In genomic region chr6:13061276-13062039, GRCm38 (mm10) we compare ENCODE assay signal across 19 mouse cellular contexts. TPM values are rescaled to one million over a fixed set of nuclear protein-coding genes. Genes with fewer than 3 reads are reported as not detected.
DNase-seq lines count a peak whose midpoint lies in the region; TF ChIP-seq lines count a peak whose summit lies in the region.
"Had no signal": no experiment of that assay in that cellular context is flagged by ENCODE, and none has a peak within 500 bp of the region (broad histone marks: within the 10 kb centered on the region; RNA-seq: fewer than 3 reads in every experiment).

No protein-coding gene starts in this region.

- peak overlapping the region; percentile 70 for H3K27ac ChIP-seq in spleen, adult 2 months (ENCODE audit: insufficient read depth, low read length)
- H3K27ac ChIP-seq: embryonic facial prominence, embryonic 12.5 days; hindbrain, embryonic 10.5 days; hindbrain, postnatal 0 days had no signal

- DNase-seq in spleen, adult 2 months (ENCODE audit: low read depth in 1 of 2, low spot score in 2 of 2), result no peak
- DNase-seq in spleen, adult 18-20 months, result no peak
- DNase-seq in R1 (ENCODE audit: low read depth, low spot score), result peak; percentile 46
- peak; percentile 47 for DNase-seq in fat pad, adult 2 months (ENCODE audit: extremely low read depth, low read depth, low spot score)
- no peak for DNase-seq in yolk sac, embryonic 10.5 days (ENCODE audit: low spot score)
- no peak for DNase-seq in cerebellum, adult 11-12 months
- no peak for DNase-seq in layer of hippocampus, adult 18-20 months (ENCODE audit: low spot score in 2 of 2)
- DNase-seq: adrenal gland, adult 2 months; cerebellum, postnatal 25 days; gastrocnemius, postnatal 25 days; kidney, adult 8-10 months; kidney, postnatal 25 days; lung, adult 2 months; right cerebral cortex, postnatal 4 days; thymus, postnatal 4 days had no signal

- TF ChIP-seq CTCF in spleen, adult 2 months (IDR thresholded peaks at IDR 0.05; ENCODE audit: extremely low read depth, insufficient read depth, insufficient read length, insufficient replicate concordance), result no peak

- no peaks in the 10 kb centered on the region for H3K36me3 ChIP-seq in spleen, adult 2 months (ENCODE audit: control insufficient read depth, insufficient read depth, low read length)
- H3K36me3 ChIP-seq: embryonic facial prominence, embryonic 12.5 days; hindbrain, embryonic 10.5 days had no signal

- no peak overlapping the region for H3K4me3 ChIP-seq in spleen, adult 2 months (ENCODE audit: extremely low read depth, insufficient read depth, insufficient read length)
- H3K4me3 ChIP-seq: embryonic facial prominence, embryonic 12.5 days; erythroblast, embryonic 14.5 days; hindbrain, embryonic 10.5 days had no signal

- peaks cover 7% of the 10 kb centered on the region; the same call in 1 of the 2 replicates for H3K4me1 ChIP-seq in spleen, adult 2 months (ENCODE audit: control insufficient read depth, insufficient read depth, insufficient read length)
- H3K4me1 ChIP-seq: embryonic facial prominence, embryonic 12.5 days had no signal

- H3K27me3 ChIP-seq in spleen, adult 2 months (ENCODE audit: control insufficient read depth, insufficient read depth, low read length), result no peaks in the 10 kb centered on the region
- H3K27me3 ChIP-seq: embryonic facial prominence, embryonic 12.5 days had no signal

- no peak for TF ChIP-seq POLR2A in spleen, adult 2 months (IDR thresholded peaks at IDR 0.05; ENCODE audit: low read depth, low read length)

RNA-seq across cellular contexts. Expression of gene Tmem106b, which starts 8.1 kb away (rescaled TPM):
- polyA plus RNA-seq in spleen, adult 2 months (2012; rRNA removed), result 7.4 and 14.5 TPM in 2 replicates
- total RNA-seq in layer of hippocampus, adult 18-20 months (2021), result 100 to 1,000 TPM; 200 to 205 TPM

Comparison
In these comparisons a context has a peak if more than half of its experiments do, and no peak if none do; other contexts are left out.
1. DNase-seq: peak in R1 (single experiment) and fat pad, adult 2 months (single experiment); none in spleen, adult 2 months (0 of 2), spleen, adult 18-20 months (0 of 2), yolk sac, embryonic 10.5 days (single experiment), cerebellum, adult 11-12 months (single experiment) and layer of hippocampus, adult 18-20 months (0 of 2).